Mouse (Mus musculus): ENCODE results near the gene Gm30083. TPM values are rescaled to one million over a fixed set of nuclear protein-coding genes. Genes with fewer than 3 reads are reported as not detected.

Gene Gm30083
- polyA plus RNA-seq, 1 experiment from 2014 or later, result not detected

DNA sequence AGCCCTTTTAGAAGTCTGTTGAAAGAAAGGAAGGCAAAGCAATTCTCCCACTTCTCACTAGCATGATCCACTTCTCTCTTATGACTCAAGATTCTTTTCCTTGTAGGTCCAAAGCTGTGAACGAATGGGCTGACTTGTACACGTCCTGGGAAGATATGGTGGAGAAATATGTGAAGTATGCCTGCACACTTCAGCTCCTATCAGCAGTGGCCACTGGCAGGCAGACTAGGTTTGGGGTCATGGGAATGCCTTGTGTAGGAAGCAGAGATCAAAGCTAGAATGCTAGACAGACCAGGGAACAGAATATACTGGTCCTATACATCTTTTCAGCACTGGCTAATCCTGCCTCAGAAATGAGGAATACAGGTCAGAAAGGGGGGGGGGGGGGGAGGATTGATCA is 11.7 kb upstream of the Gm30083 start:
- H3K4me2 ChIP-seq (replicated peaks; ENCODE audit: low read depth), result no peak overlapping the region
- no peak for ATAC-seq
- H3K4me3 ChIP-seq (ENCODE audit: low read depth, low read length), result no peak overlapping the region
- H3K4me1 ChIP-seq (replicated peaks; ENCODE audit: control insufficient read depth, insufficient read depth, low read length), result no peaks in the 10 kb centered on the region
- TF ChIP-seq CTCF (IDR thresholded peaks at IDR 0.05; ENCODE audit: low read depth), result no peak
- H3K9me3 ChIP-seq (ENCODE audit: control insufficient read depth), result no peaks in the 10 kb centered on the region
- 45% methylated on average over 2 of the region's 2 CpGs for WGBS
- H3K36me3 ChIP-seq (ENCODE audit: control insufficient read depth, insufficient read depth), result no peaks in the 10 kb centered on the region
- no peaks in the 10 kb centered on the region for H3K27me3 ChIP-seq (replicated peaks; ENCODE audit: control insufficient read depth, insufficient read depth, low read length)
- no peak overlapping the region for H3K9ac ChIP-seq (ENCODE audit: low read depth, low read length)
- no peak overlapping the region for H3K27ac ChIP-seq (ENCODE audit: low read depth, low read length)

DNA sequence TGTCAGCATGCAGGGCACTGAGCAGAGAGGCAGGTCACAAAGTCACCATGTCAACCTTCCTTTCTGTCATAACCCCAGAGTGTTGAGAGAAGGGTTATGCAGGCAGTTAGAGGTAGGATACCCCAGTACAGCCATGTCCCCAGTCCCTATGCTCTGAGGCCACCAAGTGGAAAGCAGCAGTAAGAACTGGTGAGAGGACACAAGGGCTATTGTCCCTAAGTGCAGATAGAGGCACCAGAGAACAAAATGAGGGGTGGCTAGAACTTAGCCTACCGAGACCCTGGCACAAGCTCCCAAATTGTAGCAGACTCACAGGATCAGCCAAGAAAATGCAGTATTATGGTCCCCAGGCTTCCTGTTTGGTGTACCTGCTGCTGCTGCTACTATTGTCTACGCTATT is 2.0 kb upstream of the Gm30083 start:
- WGBS, result 85% methylated on average over 2 of the region's 2 CpGs
- H3K36me3 ChIP-seq (ENCODE audit: control insufficient read depth, insufficient read depth), result no peaks in the 10 kb centered on the region
- no peak overlapping the region for H3K27ac ChIP-seq (ENCODE audit: low read depth, low read length)
- no peaks in the 10 kb centered on the region for H3K27me3 ChIP-seq (replicated peaks; ENCODE audit: control insufficient read depth, insufficient read depth, low read length)
- H3K9ac ChIP-seq (ENCODE audit: low read depth, low read length), result no peak overlapping the region
- TF ChIP-seq CTCF (IDR thresholded peaks at IDR 0.05; ENCODE audit: low read depth), result no peak
- no peaks in the 10 kb centered on the region for H3K4me1 ChIP-seq (replicated peaks; ENCODE audit: control insufficient read depth, insufficient read depth, low read length)
- no peak overlapping the region for H3K4me2 ChIP-seq (replicated peaks; ENCODE audit: low read depth)
- H3K9me3 ChIP-seq (ENCODE audit: control insufficient read depth), result no peaks in the 10 kb centered on the region
- no peak overlapping the region for H3K4me3 ChIP-seq (ENCODE audit: low read depth, low read length)
- ATAC-seq, result no peak

DNA sequence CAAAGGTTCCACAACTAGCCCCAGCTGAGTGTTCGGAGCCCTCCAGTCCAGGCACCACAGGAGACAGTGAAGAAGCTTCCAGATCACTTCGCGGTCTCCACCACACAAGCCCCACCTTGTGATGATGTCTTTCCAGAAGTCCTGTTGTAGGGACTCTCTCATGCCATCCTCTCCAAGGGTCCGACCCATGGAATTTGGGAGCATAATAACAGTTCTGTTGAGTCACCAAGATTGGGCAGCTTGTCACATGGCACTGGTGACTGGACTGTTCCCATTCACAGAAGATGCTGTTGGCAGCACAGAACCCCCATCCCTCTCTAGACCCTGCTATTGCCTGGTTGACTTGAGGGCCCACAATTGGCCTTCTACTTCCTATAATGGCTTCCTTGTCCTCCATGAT is 1.4 kb upstream of the Gm30083 start, which contains the start of gene Gm5460:
Gene Gm5460, plus strand, starts transcription at position 378 of the 400 bp plus-strand sequence.
- Histone ChIP-seq H3K9me3 (ENCODE audit: control insufficient read depth) (no peaks in the 10 kb centered on the region), H3K9ac (ENCODE audit: low read depth, low read length) (no peak within 1 kb of the TSS), H3K4me1 (replicated peaks; ENCODE audit: control insufficient read depth, insufficient read depth, low read length) (no peaks in the 10 kb centered on the region), H3K27ac (ENCODE audit: low read depth, low read length) (no peak within 1 kb of the TSS), H3K36me3 (ENCODE audit: control insufficient read depth, insufficient read depth) (no peaks in the 10 kb centered on the region), H3K4me2 (replicated peaks; ENCODE audit: low read depth) (no peak within 1 kb of the TSS), H3K4me3 (ENCODE audit: low read depth, low read length) (no peak within 1 kb of the TSS), H3K27me3 (replicated peaks; ENCODE audit: control insufficient read depth, insufficient read depth, low read length) (no peaks in the 10 kb centered on the region)
- no peak for ATAC-seq
- 95% methylated on average over 4 of the region's 4 CpGs for WGBS
- no peak for TF ChIP-seq CTCF (IDR thresholded peaks at IDR 0.05; ENCODE audit: low read depth)

DNA sequence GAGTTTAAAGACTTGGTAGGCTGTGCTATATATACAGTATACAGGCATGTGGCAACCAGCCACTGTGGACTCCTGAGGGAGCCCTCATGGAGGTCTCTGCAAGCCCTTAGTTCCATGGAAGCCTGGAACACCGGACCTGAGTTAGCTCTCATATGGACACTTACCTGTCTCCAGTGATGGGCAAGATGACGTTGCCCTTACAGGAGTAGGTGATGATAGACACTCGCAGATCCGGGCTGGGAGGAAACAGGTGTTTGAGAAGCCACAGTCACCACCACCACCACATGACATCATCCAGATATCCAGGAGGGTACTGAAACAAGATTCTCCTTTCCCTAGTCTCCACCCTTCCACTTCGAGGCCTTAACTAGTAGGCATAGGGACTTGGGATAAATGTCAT is 12.6 kb downstream of the Gm30083 start:
- H3K4me3 ChIP-seq (ENCODE audit: low read depth, low read length), result no peak overlapping the region
- H3K4me2 ChIP-seq (replicated peaks; ENCODE audit: low read depth), result no peak overlapping the region
- no peaks in the 10 kb centered on the region for H3K36me3 ChIP-seq (ENCODE audit: control insufficient read depth, insufficient read depth)
- no peaks in the 10 kb centered on the region for H3K4me1 ChIP-seq (replicated peaks; ENCODE audit: control insufficient read depth, insufficient read depth, low read length)
- H3K9me3 ChIP-seq (ENCODE audit: control insufficient read depth), result no peaks in the 10 kb centered on the region
- no peak overlapping the region for H3K9ac ChIP-seq (ENCODE audit: low read depth, low read length)
- H3K27ac ChIP-seq (ENCODE audit: low read depth, low read length), result no peak overlapping the region
- TF ChIP-seq CTCF (IDR thresholded peaks at IDR 0.05; ENCODE audit: low read depth), result no peak
- no peaks in the 10 kb centered on the region for H3K27me3 ChIP-seq (replicated peaks; ENCODE audit: control insufficient read depth, insufficient read depth, low read length)
- no peak for ATAC-seq
- 83% methylated on average over 5 of the region's 5 CpGs for WGBS

DNA sequence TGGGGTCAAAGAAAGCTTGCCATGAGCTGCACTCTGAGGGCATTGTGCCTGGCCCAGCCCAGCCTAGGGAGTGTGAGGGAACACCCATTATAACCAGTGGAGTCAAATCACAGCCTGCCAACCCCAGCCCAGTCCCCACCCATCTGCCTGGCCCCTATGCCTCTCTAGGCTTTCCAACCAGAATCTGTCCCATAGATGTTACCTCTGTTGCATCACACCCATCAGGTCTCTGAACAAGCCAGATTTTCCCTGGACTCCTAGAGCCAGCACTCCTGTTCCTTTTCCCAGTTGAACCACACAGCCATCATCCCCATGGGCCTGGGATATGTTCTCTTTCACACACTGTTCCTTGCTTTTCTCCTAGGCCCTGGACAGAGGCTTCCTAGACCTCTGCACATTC is 13.5 kb downstream of the Gm30083 start:
- Histone ChIP-seq H3K27me3 (replicated peaks; ENCODE audit: control insufficient read depth, insufficient read depth, low read length) (no peaks in the 10 kb centered on the region), H3K27ac (ENCODE audit: low read depth, low read length) (no peak overlapping the region), H3K36me3 (ENCODE audit: control insufficient read depth, insufficient read depth) (no peaks in the 10 kb centered on the region), H3K9me3 (ENCODE audit: control insufficient read depth) (no peaks in the 10 kb centered on the region), H3K4me2 (replicated peaks; ENCODE audit: low read depth) (no peak overlapping the region), H3K4me3 (ENCODE audit: low read depth, low read length) (no peak overlapping the region), H3K4me1 (replicated peaks; ENCODE audit: control insufficient read depth, insufficient read depth, low read length) (no peaks in the 10 kb centered on the region), H3K9ac (ENCODE audit: low read depth, low read length) (no peak overlapping the region)
- ATAC-seq, result no peak
- TF ChIP-seq CTCF (IDR thresholded peaks at IDR 0.05; ENCODE audit: low read depth), result no peak

DNA sequence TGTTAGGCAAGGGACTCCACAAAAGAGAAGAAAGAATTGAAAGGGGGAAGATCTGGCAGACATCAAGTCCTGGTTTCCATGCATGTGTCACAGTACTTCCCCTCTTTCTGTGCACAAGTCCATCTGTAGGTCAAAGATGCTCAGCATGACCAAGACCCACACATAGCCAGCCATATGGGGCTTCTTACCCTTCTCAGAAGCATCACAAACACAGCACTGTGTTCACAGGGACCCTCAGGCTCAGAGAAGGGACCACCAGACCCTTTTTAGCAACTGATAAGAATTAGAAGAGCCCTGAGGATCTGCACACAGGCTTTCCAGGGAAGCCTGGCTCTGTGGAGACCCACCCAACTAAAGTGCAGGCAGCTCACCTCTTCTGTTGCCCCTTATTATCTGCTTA is 14.9 kb downstream of the Gm30083 start:
- H3K27ac ChIP-seq (ENCODE audit: low read depth, low read length), result no peak overlapping the region
- no peak for TF ChIP-seq CTCF (IDR thresholded peaks at IDR 0.05; ENCODE audit: low read depth)
- no peaks in the 10 kb centered on the region for H3K9me3 ChIP-seq (ENCODE audit: control insufficient read depth)
- no peak overlapping the region for H3K4me3 ChIP-seq (ENCODE audit: low read depth, low read length)
- H3K4me2 ChIP-seq (replicated peaks; ENCODE audit: low read depth), result no peak overlapping the region
- H3K4me1 ChIP-seq (replicated peaks; ENCODE audit: control insufficient read depth, insufficient read depth, low read length), result no peaks in the 10 kb centered on the region
- no peak overlapping the region for H3K9ac ChIP-seq (ENCODE audit: low read depth, low read length)
- H3K36me3 ChIP-seq (ENCODE audit: control insufficient read depth, insufficient read depth), result no peaks in the 10 kb centered on the region
- H3K27me3 ChIP-seq (replicated peaks; ENCODE audit: control insufficient read depth, insufficient read depth, low read length), result no peaks in the 10 kb centered on the region
- no peak for ATAC-seq

DNA sequence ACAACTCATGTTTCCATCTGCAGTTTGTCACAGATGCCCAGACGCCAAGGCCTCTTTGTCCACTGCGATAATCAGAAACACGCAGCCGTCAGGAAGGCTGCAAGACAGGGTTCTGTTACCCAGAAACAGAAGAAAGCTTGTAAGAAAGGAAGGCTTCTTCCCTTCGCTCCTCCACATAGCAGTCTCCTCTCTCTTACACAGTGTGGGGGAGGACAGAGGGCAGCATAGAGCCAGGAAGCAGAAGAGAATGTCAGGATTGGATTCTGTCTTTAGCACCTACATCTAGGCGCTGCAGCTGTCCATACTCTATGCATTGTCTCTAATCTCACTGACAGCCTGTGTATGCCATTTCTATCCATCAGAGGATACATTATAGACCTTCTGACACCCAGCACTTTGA is 17.6 kb downstream of the Gm30083 start:
- no peak for ATAC-seq
- no peaks in the 10 kb centered on the region for H3K9me3 ChIP-seq (ENCODE audit: control insufficient read depth)
- no peaks in the 10 kb centered on the region for H3K36me3 ChIP-seq (ENCODE audit: control insufficient read depth, insufficient read depth)
- no peak overlapping the region for H3K4me2 ChIP-seq (replicated peaks; ENCODE audit: low read depth)
- no peak overlapping the region for H3K27ac ChIP-seq (ENCODE audit: low read depth, low read length)
- no peak overlapping the region for H3K9ac ChIP-seq (ENCODE audit: low read depth, low read length)
- no peak overlapping the region for H3K4me3 ChIP-seq (ENCODE audit: low read depth, low read length)
- H3K27me3 ChIP-seq (replicated peaks; ENCODE audit: control insufficient read depth, insufficient read depth, low read length), result no peaks in the 10 kb centered on the region
- TF ChIP-seq CTCF (IDR thresholded peaks at IDR 0.05; ENCODE audit: low read depth), result 0 out of 2 replicates have a peak, but pooled peaks have one; percentile 17
- WGBS, result 45% methylated on average over 6 of the region's 6 CpGs
- H3K4me1 ChIP-seq (replicated peaks; ENCODE audit: control insufficient read depth, insufficient read depth, low read length), result no peaks in the 10 kb centered on the region
